In genomic region chr13:98171257-98171656, GRCm38 (mm10) we compare ENCODE assay signal across 10 mouse cellular contexts. TPM values are rescaled to one million over a fixed set of nuclear protein-coding genes. Genes with fewer than 3 reads are reported as not detected.
DNase-seq lines count a peak whose midpoint lies in the region; ATAC-seq lines count a peak whose summit lies in the region.
"Had no signal": no experiment of that assay in that cellular context is flagged by ENCODE, and none has a peak within 500 bp of the region (broad histone marks: within the 10 kb centered on the region; RNA-seq: fewer than 3 reads in every experiment).

No protein-coding gene starts in this region.

- intact Hi-C loops in left cerebral cortex, postnatal 4 days (cut with DNase I) = no loop called here
- intact Hi-C loops in left cerebral cortex, postnatal 36 days (cut with DNase I) = no loop called here

- no peak for ATAC-seq in CD4-positive, CD25-positive, alpha-beta regulatory T cell, adult 4 months
- ATAC-seq: inflammation-experienced regulatory T-cells, adult 6 months; lung, postnatal 0 days had no signal

- peak; percentile 70 to 77 for DNase-seq in left cerebral cortex, adult 18-20 months (ENCODE audit: low spot score in 2 of 2)
- DNase-seq in left cerebral cortex, postnatal 4 days = no peak
- peak; percentile 44 to 79 for DNase-seq in frontal cortex, adult 2 months (ENCODE audit: extremely low spot score in 1 of 2, low spot score in 1 of 2)
- DNase-seq in left cerebral cortex, postnatal 36 days (ENCODE audit: low spot score in 2 of 2) = peak; percentile 69 to 80
- DNase-seq in telencephalon, adult 2 months (ENCODE audit: low read depth, low spot score) = peak; percentile 70
- DNase-seq in kidney, adult 8-10 months = no peak
- DNase-seq: thymus, postnatal 36 days had no signal

RNA-seq across cellular contexts. Expression of gene Arhgef28, which starts 35.0 kb away (rescaled TPM):
- 10 to 100 TPM; 35.4 to 42.3 TPM for total RNA-seq in left cerebral cortex, adult 18-20 months (2021)
- 10 to 100 TPM; 43.8 to 49.9 TPM for total RNA-seq in left cerebral cortex, postnatal 4 days (2021)
- polyA plus RNA-seq in frontal cortex, adult 2 months (2012; rRNA removed) = 10.6 and 27.2 TPM in 2 replicates
- total RNA-seq in left cerebral cortex, postnatal 36 days (2021) = 10 to 100 TPM; 33.0 to 40.7 TPM
- under 1 TPM in 1 of 2 experiments, not detected in 1; 0.47 TPM for polyA plus RNA-seq in CD4-positive, CD25-positive, alpha-beta regulatory T cell, adult 4 months (2017; shearing (Covaris generic))

Comparison
In these comparisons a context has a peak if more than half of its experiments do, and no peak if none do; other contexts are left out.
1. DNase-seq: peak in left cerebral cortex, adult 18-20 months (2 of 2), frontal cortex, adult 2 months (2 of 2), left cerebral cortex, postnatal 36 days (2 of 2) and telencephalon, adult 2 months (single experiment); none in left cerebral cortex, postnatal 4 days (single experiment) and kidney, adult 8-10 months (0 of 2).